Mouse (Mus musculus) small intestine, adult 2 months (tissue): ENCODE results near the gene Faap20. TPM values are rescaled to one million over a fixed set of nuclear protein-coding genes. Genes with fewer than 3 reads are reported as not detected.

ENCODE experiments used
- H3K27ac ChIP-seq: fragments of 200-500 bp; 2 replicates; pipeline ENCODE4 v1.5.1; 2012; ENCODE audit warnings: low read depth, low read length, control low read depth, inconsistent platforms; ENCODE audit not compliant: insufficient read depth
- H3K27me3 ChIP-seq: fragments of 200-500 bp; 2 replicates; pipeline ENCODE4 v1.6.1; 2012; ENCODE audit warnings: mild to moderate bottlenecking, moderate library complexity, low read length, inconsistent platforms; ENCODE audit not compliant: control insufficient read depth, insufficient read depth
- H3K36me3 ChIP-seq: fragments of 200-500 bp; 2 replicates; pipeline ENCODE4 v1.6.1; 2012; ENCODE audit warnings: mild to moderate bottlenecking, low read length, control low read depth, inconsistent platforms; ENCODE audit not compliant: control insufficient read depth, insufficient read depth
- H3K4me1 ChIP-seq: fragments of 200-500 bp; 2 replicates; pipeline ENCODE4 v1.6.1; 2012; ENCODE audit warnings: low read length, inconsistent platforms, mixed read lengths; ENCODE audit not compliant: control insufficient read depth, insufficient read depth, insufficient read length
- H3K4me3 ChIP-seq: fragments of 200-500 bp; 2 replicates; pipeline ENCODE4 v1.5.1; 2012; ENCODE audit warnings: low read depth, mild to moderate bottlenecking, control low read depth, inconsistent platforms, low read length, moderate library complexity
- CTCF ChIP-seq: fragments of 200-500 bp; IDR thresholded peaks from 2 replicates; pipeline ENCODE4 v1.5.1; 2012; ENCODE audit warnings: low read depth, mild to moderate bottlenecking, control low read depth, inconsistent platforms, low read length, moderate library complexity, mixed read lengths; ENCODE audit not compliant: insufficient replicate concordance, insufficient read length; ENCODE audit errors: extremely low read depth
- POLR2A ChIP-seq: fragments of 200-500 bp; IDR thresholded peaks from 2 replicates; pipeline ENCODE4 v1.6.1; 2012; ENCODE audit warnings: low read depth, mild to moderate bottlenecking, control low read depth, inconsistent platforms, low read length, moderate library complexity
- WGBS: fragments of 180-500 bp; shearing (Covaris S2); methylation state at CpG from one replicate; pipeline ENCODE4 v1.1.7; 2018; 5-methylcytosine and 5-hydroxymethylcytosine counted together
- polyA plus RNA-seq: library from polyadenylated mRNA; depleted of rRNA; stranded (reverse); fragments of >200 nt; gene quantifications from 2 replicates; pipeline ENCODE4 v1.2.3, GENCODE M21; 2012

Faap20 gene
- polyA plus RNA-seq, 1 experiment = 52.0 TPM

DNA sequence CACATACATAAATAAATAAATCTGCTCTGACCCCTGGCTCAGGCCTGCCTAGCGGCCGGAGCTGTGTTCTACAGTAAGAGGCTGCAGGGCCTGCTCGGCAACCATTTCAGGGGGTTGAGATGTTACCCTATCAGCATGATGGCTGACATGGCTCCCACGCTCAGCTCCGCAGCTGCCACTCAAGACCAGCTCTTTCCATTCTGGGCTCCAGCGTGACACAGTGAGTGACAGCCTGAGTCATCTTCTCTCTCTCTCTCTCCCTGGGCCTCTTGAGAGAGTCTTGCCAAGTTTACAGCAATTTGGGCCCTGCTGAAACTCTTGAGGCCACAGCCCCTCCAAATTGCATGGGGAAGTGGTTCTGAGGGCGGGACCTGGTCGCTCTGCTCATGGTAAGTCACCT lies 32.0 kb downstream of the Faap20 start:
- H3K36me3 ChIP-seq = peaks cover 11% of the 10 kb centered on the region
- H3K4me1 ChIP-seq = peaks cover 17% of the 10 kb centered on the region
- 86% methylated on average over 8 of the region's 8 CpGs for WGBS
- TF ChIP-seq CTCF = no peak
- TF ChIP-seq POLR2A = no peak
- H3K27ac ChIP-seq = peak overlapping the region; percentile 3; the same call in 1 of the 2 replicates
- H3K4me3 ChIP-seq = no peak overlapping the region
- H3K27me3 ChIP-seq = no peaks in the 10 kb centered on the region

- Histone ChIP-seq H3K4me1 (peaks cover 17% of the 10 kb centered on the region), H3K36me3 (peaks cover 11% of the 10 kb centered on the region), H3K27me3 (no peaks in the 10 kb centered on the region), H3K27ac (peak overlapping the region; percentile 3; the same call in 1 of the 2 replicates), H3K4me3 (no peak overlapping the region)
- WGBS = 84% methylated on average over 6 of the region's 6 CpGs
- no peak for TF ChIP-seq CTCF
- no peak for TF ChIP-seq POLR2A
These were observed 32.6 kb downstream of the Faap20 start for GRCm38 (mm10) chr4:155282231-155282630.

- H3K27ac ChIP-seq = no peak overlapping the region
- WGBS = 69% methylated on average over 11 of the region's 11 CpGs
- H3K27me3 ChIP-seq = no peaks in the 10 kb centered on the region
- H3K4me3 ChIP-seq = no peak overlapping the region
- TF ChIP-seq CTCF (no peak), POLR2A (no peak)
- peaks cover 17% of the 10 kb centered on the region for H3K4me1 ChIP-seq
- H3K36me3 ChIP-seq = peaks cover 15% of the 10 kb centered on the region
These were observed 33.5 kb downstream of the Faap20 start for GRCm38 (mm10) chr4:155283001-155283503.

GRCm38 (mm10) chr4:155283585-155283984 lies 34.0 kb downstream of the Faap20 start:
- H3K27ac ChIP-seq = no peak overlapping the region
- H3K4me3 ChIP-seq = no peak overlapping the region

DNA sequence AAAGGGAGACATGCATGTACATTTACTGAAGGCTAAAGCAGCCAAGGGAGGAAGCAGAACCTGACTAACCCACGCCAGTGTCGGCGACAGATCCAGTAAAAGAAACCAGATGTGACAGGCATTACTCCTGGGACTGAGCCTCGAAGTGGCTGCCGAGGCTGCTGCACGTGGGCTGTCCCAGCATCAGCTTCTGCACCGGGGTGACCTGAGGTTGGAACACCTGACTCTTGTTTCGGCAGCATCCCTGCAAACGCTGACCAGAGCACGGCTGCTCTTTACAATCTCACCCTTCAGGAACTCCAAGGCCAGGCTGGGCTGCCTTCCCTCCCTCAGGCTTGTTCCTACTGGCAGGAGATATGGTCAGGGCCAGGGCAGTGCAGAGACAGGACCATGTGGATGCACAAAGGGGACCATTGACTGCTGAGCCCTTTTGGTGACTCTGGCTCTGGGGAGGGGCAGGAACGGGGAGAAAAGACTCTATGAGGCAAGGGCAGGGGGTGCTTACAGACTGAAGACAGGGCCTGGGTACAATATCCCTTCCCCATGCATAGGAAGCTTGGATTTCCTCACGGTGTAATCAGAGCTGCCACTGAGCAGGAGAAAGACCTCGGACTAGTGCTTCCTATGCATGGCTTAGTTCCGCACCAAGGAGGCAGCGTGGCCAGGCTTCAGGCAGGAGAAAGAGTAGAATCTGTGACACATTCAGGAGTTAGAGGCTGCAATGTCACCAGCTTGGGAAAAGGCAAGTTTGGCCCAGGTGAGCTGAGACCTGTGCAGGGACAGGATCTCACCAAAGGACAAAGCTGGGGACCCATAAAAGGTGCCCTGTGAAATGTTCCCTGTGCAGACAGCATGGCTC lies 35.1 kb downstream of the Faap20 start:
- no peak overlapping the region for H3K4me3 ChIP-seq
- H3K4me1 ChIP-seq = peaks cover 17% of the 10 kb centered on the region
- no peak for TF ChIP-seq CTCF
- no peak for TF ChIP-seq POLR2A
- WGBS = 86% methylated on average over 15 of the region's 15 CpGs
- peaks cover 17% of the 10 kb centered on the region for H3K36me3 ChIP-seq
- H3K27ac ChIP-seq = no peak overlapping the region
- H3K27me3 ChIP-seq = no peaks in the 10 kb centered on the region

More at GRCm38 (mm10) chr4:155283585-155283984, 34.0 kb downstream of the Faap20 start:
- no peak for TF ChIP-seq CTCF
- no peak for TF ChIP-seq POLR2A
- H3K4me1 ChIP-seq = peaks cover 17% of the 10 kb centered on the region
- 74% methylated on average over 9 of the region's 9 CpGs for WGBS
- H3K36me3 ChIP-seq = peaks cover 17% of the 10 kb centered on the region
- H3K27me3 ChIP-seq = no peaks in the 10 kb centered on the region

GRCm38 (mm10) chr4:155286090-155286489 lies 36.5 kb downstream of the Faap20 start:
- no peak for TF ChIP-seq CTCF
- no peak for TF ChIP-seq POLR2A
- Histone ChIP-seq H3K4me3 (no peak overlapping the region), H3K27me3 (no peaks in the 10 kb centered on the region), H3K36me3 (peaks cover 20% of the 10 kb centered on the region), H3K27ac (no peak overlapping the region), H3K4me1 (peaks cover 6% of the 10 kb centered on the region)
- 94% methylated on average over 4 of the region's 4 CpGs for WGBS

DNA sequence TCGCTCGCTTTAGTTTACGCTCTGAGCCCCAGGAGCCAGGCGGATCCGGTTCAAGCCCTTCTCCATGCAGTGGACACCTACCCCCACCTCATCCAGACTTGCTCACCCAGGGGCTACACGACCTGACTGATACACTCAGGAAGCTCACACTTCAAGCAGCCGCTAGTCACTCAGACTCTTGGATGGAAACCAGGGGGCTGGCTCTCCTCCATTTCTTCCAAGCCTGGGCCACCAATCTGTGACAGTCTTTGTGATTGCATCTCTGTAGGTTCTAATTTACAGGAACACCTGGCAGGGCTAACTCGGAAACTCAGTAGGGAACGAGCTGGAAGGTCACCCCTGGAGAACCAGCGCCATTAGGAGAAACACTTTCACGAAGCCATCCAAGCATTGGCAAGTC lies 38.1 kb downstream of the Faap20 start:
- 85% methylated on average over 11 of the region's 11 CpGs for WGBS
- TF ChIP-seq CTCF (no peak), POLR2A (no peak)
- Histone ChIP-seq H3K36me3 (peaks cover 20% of the 10 kb centered on the region), H3K27ac (no peak overlapping the region), H3K27me3 (no peaks in the 10 kb centered on the region), H3K4me1 (no peaks in the 10 kb centered on the region), H3K4me3 (no peak overlapping the region)
